Mouse (Mus musculus): ENCODE measurements around the gene Olfr348. TPM values are rescaled to one million over a fixed set of nuclear protein-coding genes. Genes with fewer than 3 reads are reported as not detected.

Gene Olfr348
- total RNA-seq (2021), result not detected

DNA sequence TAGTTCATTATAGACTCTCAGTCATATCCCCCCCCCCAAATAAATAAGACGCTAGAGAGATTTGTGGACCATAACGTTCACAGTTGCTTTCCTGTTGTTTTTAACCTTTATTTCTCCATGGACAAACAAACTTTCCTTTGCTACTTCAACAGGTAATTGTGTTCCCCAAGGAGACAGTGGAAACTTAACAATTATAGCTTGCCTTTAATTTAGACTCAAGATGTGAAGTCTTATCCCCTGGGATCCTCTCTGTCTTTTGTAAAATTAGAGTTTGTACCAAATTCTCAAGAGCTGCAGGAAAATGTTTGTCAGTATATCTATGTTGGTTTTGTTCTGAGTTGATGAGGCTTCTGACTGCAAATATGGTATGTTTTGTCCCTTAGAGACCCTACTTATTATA, at the start of gene Olfr348:
TSS of gene Olfr348 (plus strand) at position 301 of the 400 bp plus-strand sequence.
- intact Hi-C loops (cut with DNase I), result no loop called here
- DNase-seq (ENCODE audit: low spot score in 2 of 2), result no peak

DNA sequence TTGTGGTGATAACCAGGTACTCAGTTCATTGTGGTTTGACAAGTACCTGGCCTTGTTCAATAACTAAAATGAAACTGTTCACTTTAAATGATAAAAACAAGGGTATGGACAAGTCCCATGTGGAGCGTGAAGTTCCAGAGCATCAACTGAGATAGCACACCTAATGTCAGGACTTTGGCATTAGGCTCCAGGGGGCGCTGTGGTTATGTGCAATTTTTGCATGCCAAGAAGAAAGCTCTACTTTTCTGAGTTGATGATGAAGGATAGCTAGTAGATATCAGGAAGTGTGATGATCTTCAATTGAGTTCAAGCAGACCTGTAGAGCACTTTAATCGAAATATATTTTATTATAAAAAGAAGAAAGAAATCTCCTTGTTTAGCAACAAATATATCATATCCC, 47.9 kb upstream of the Olfr348 start:
- no peak for DNase-seq (ENCODE audit: low spot score in 2 of 2)
- intact Hi-C loops (cut with DNase I), result no loop called here

DNA sequence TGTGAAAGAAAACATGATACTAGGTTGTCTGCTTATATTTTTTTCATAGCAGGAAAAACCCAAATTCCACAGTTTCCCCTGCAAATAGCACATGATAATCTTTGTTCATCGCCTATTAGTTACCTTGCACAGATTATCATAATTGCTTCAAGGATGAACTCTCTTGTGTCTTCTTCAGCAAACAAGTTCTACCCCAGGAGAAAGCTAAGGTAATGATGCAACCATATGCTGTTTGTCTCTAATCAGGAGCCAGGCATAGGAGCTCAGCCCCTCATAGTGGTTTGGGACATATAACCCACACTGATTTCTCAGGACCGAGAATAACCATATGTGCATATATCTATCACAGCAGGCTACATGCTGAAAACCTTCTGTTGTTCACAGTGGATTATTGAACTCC, 6.2 kb downstream of the Olfr348 start, which contains the start of gene Olfr50:
TSS of gene Olfr50 (plus strand) at position 301 of the 400 bp plus-strand sequence.
- intact Hi-C loops (cut with DNase I), result no loop called here
- no peak for DNase-seq (ENCODE audit: low spot score in 2 of 2)

DNA sequence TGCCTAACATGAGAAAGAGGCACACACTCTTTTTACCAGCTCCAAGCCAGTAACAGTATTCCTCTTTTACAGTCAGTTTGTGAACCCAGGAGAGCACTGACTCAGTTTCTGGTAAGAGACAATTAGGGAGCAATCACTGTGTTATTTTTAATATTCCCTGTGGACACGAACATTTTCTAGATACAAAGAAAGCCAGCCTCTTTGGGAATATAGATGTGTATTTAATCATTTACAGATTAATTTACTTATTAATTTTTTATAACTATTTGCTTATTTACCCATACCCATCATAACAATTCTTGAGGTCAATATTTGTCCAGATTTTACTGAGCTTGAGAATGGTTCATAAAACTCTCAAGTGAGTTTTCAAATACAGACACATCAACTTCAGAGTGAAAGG, 32.9 kb downstream of the Olfr348 start, which contains the start of gene Olfr3:
TSS of gene Olfr3 (minus strand) at position 101 of the 400 bp plus-strand sequence.
- DNase-seq (ENCODE audit: low spot score in 2 of 2), result no peak
- intact Hi-C loops (cut with DNase I), result no loop called here

Other genes with a start within 250 kb of the Olfr348 start
- gene Olfr344, start 217.6 kb upstream of the Olfr348 start, total RNA-seq (2021), result not detected
- gene Olfr345, start 144.2 kb upstream of the Olfr348 start, total RNA-seq (2021), result not detected
- not detected for gene Olfr346, start 98.5 kb upstream of the Olfr348 start, total RNA-seq (2021)
- not detected for gene Olfr347, start 52.4 kb upstream of the Olfr348 start, total RNA-seq (2021)
- gene Olfr50, start 6.3 kb downstream of the Olfr348 start, total RNA-seq (2021), result not detected
- gene Olfr3, start 32.8 kb downstream of the Olfr348 start, total RNA-seq (2021), result not detected
- gene Olfr350, start 62.0 kb downstream of the Olfr348 start, total RNA-seq (2021), result not detected
- not detected for gene Olfr351, start 78.4 kb downstream of the Olfr348 start, total RNA-seq (2021)
- not detected for gene Olfr352, start 84.2 kb downstream of the Olfr348 start, total RNA-seq (2021)
- gene Olfr353, start 108.7 kb downstream of the Olfr348 start, total RNA-seq (2021), result not detected
- gene Olfr354, start 121.4 kb downstream of the Olfr348 start, total RNA-seq (2021), result not detected
- gene Olfr355, start 144.6 kb downstream of the Olfr348 start, total RNA-seq (2021), result not detected
- gene Olfr356, start 152.8 kb downstream of the Olfr348 start, total RNA-seq (2021), result not detected
- gene Olfr357, start 209.6 kb downstream of the Olfr348 start, total RNA-seq (2021), result not detected
- not detected for gene Olfr358, start 225.1 kb downstream of the Olfr348 start, total RNA-seq (2021)

Measured in left cerebral cortex, postnatal 36 days (tissue).